Mouse (Mus musculus) embryo, embryonic 11.5 days (tissue): ENCODE measurements around the gene Gas2.
A peak's percentile ranks its signal among the peaks of the same experiment; 100 is the strongest.

Source experiments
- DNase-seq: peaks from one replicate; pipeline ENCODE4 v3.0.0-alpha.2; 2012; ENCODE audit warnings: low read depth, low spot score

Gene Gas2

DNA sequence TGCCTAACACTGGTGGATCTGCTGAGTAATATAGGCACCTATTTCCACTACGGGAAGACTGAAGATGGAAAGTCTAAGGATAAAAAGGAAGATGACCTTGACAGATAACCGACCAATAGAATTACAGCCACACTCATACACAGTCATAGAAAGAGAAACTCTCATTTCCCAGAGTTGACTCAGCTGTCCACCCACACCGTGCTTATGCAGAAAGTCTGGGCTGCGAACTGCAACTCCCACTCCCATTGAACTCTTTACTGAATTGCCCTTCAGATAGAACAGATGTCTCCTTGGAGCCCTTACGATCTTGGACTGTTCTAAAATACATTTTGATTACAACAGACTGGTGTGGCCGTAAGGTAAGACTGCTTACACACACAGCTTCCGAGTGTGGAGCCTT, 102.9 kb downstream of the Gas2 start:
- DNase-seq, result no peak

GRCm38 (mm10) chr7:51967581-51967980, 105.8 kb downstream of the Gas2 start:
- DNase-seq, result no peak

- no peak for DNase-seq
Measured at GRCm38 (mm10) chr7:51969379-51969778, 107.6 kb downstream of the Gas2 start.

GRCm38 (mm10) chr7:51972252-51972855, 110.5 kb downstream of the Gas2 start:
- peak; percentile 52 for DNase-seq

DNA sequence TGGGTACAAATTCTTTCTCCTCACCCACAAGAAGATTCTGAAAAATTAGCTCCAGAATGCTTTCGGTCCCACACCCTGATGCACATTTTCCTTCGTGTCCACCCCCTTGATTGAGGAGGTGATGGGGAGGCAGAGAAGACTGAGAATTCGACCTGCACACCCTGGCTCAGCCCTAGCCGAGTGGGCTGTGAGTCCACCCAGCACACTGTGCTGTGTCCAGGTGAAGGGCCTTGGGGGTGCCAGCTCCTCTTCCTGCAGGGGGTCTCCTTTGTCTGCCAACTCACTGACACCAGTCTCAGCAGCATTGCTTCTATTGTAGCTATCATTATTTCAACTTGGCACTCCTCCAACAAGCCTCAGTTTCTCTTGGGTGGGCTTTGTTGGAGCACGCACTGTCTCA, 111.3 kb downstream of the Gas2 start:
- DNase-seq, result no peak

GRCm38 (mm10) chr7:51973526-51973925, 111.7 kb downstream of the Gas2 start:
- no peak for DNase-seq

GRCm38 (mm10) chr7:51975181-51975580, 113.4 kb downstream of the Gas2 start:
- DNase-seq, result no peak

DNA sequence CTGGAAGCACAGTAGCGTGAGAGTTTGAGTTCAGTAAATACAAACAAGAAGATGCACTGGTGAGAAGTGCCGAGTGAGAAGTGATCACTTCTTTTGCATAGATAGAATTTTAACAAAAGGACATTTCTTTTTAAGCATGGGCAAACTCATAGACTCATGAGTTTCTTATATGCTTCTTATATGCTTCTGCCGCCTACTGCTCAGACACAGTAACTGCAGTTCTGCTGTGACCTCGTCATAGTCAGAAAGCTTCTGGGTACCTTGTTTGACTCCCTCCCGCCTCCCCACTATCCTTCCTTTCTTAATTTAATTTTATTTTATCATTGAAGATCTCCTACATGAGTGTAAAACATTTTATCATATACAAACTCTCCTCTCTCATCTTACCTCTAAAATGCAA, 117.5 kb downstream of the Gas2 start:
- DNase-seq, result no peak

- DNase-seq, result no peak
Measured at GRCm38 (mm10) chr7:51982303-51982702, 120.5 kb downstream of the Gas2 start.

GRCm38 (mm10) chr7:51985763-51986162, 123.9 kb downstream of the Gas2 start:
- no peak for DNase-seq

DNA sequence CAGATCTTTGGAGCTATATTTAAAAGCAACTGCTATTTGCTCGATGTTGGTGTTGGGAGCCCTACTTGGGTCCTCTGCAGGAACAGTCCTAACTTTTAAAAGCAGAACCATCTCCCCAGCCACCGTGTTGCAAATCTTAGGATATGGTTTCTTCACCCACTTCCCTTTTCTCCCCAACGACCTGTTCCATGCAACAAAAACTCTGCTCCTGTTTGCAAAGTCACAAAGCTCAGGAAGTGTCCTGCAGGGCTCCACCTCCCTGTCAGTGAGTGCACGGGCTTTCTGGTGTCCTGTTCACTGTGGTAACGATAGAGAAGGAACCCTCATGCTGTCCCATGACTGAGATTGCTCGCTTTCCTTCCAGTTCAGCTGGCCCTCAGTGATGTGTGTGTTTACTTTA, 125.1 kb downstream of the Gas2 start:
- no peak for DNase-seq

DNA sequence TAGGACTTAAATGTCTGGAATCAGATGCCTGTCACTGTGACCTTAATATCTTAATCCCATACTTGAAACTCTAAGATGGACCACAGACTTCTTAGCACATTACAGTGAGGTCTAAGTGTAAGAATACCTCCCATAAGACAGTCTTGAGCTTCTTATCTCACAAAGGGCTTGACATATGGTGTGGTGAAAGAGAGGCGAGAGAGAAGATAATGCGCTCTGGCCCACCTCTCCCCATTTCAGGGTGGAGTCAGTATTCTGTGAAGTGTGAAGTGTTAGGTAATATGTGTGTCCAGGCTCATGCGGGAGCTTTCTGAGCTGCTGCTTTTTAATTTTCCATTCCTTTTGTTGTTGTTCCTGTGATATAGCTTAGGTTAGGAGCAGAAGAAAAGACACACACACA, 129.2 kb downstream of the Gas2 start:
- DNase-seq, result no peak

DNA sequence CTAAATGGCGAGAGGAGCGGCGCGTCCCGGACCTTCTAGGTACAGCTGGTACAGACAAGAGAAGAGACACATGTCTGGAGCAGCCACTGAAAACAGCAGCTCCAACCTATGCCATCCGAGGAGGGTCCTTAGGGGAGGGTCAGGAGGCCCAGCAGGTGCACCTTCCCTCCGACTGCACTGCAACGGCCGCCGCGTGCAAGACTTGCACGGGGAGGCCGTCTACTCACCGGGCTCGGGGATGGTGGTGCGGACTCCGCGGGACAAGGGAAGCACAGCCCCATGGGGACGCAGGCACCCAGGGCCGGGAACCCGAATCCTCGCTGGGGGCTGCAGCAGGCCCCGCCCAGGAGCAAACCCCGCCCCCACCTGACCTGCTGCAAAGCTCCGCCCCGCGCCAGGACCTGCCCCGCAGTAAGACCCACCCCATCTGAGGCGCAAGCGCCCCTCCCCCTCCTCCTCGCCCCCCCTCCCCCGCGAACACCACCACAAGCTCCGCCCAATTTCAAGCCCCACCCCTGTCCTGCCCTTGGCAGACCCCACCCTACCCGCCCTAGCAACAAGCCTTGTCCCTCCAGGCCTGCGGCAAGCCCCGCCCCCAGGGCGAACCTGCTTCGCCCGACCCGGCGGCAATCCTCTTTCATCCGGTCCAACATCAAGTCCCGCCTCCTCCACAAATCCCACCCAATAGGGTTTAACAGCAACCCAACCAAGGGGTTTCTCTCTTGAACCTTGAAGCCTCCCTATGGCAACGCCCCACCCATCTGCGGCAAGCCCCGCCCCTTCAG, 143.9 kb downstream of the Gas2 start, which contains the start of gene Svip:
TSS of gene Svip (minus strand) at position 508 of the 785 bp plus-strand sequence.
- DNase-seq, result peak; percentile 80

DNA sequence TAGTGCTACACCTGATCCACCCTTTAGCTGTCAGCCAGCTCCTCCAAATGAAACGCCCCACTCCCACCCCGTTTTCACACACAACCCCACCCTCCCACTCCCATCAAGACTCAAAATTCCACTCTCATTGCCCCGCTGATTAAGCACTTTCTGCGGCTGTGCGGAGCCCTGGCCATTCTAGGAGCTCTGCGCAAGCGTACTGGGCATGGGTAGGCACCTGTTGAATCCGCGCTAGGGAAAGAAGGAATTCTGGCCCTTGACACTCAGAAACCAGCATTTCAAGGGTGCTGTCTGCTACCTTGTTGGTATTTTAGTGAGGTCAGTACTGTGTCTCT, 144.4 kb downstream of the Gas2 start:
- no peak for DNase-seq

- no peak for DNase-seq
Measured at GRCm38 (mm10) chr7:52007138-52007537, 145.3 kb downstream of the Gas2 start.

DNA sequence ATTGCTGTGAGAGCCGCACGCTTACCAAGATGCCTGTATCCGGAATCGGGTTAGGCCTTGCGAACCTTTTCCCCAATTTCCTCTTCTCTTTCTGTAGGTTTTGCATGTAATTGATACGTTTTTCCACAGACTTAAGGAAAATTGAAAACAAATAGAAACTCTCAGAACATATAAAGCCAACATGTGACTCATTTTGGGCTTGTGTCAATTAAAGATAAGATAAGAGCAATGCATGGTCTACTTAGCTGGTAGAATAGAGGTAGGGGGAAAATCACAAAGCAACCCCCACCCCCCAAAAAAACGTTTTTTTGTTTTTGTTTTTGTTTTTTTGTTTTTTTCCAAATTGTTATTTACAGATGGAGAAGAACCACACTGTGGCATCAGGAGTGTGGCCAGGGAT, 151.6 kb downstream of the Gas2 start:
- no peak for DNase-seq

DNA sequence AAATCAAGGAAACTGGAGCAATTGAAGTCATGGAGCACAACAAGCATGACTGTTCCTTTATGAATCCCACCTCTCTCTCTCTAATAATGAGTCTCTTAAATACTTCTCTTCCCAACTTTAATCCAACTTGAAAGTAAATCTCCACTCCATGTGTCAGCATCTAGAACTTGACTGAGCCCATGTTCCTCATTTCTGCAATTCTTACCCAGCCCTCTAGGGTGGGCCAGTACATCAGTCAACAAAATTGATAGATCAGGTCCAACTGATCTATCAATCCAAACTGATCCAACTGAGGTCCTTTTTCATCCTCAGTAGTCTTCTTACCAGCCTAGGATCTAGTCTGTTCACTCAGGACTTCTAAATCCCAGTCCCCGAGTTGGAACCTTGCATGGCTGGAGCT, 153.4 kb downstream of the Gas2 start:
- DNase-seq, result no peak

- no peak for DNase-seq
Measured at GRCm38 (mm10) chr7:52015628-52016027, 153.8 kb downstream of the Gas2 start, which contains the start of gene 1700015G11Rik. Gene 1700015G11Rik (minus strand): TSS chr7:52015728.

DNA sequence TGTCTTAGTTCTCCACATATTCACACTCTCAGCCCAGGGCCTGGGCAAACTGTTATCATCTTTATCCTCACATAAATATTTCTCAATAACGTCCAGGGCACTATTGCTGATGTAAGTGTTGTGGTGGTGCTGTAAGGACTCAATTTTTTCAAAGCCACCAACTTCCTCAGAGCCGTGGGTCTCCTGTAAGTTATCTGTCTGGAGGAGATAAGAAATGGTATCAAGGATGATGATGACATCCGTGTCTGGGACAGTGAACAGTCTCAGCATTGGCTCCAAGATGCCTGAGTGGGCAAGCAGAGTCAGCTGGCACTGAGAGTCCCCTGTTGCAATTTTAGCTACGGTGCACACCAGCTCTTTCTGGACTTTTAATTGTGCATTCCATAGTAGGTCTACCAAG, 160.2 kb downstream of the Gas2 start:
- DNase-seq, result no peak

DNA sequence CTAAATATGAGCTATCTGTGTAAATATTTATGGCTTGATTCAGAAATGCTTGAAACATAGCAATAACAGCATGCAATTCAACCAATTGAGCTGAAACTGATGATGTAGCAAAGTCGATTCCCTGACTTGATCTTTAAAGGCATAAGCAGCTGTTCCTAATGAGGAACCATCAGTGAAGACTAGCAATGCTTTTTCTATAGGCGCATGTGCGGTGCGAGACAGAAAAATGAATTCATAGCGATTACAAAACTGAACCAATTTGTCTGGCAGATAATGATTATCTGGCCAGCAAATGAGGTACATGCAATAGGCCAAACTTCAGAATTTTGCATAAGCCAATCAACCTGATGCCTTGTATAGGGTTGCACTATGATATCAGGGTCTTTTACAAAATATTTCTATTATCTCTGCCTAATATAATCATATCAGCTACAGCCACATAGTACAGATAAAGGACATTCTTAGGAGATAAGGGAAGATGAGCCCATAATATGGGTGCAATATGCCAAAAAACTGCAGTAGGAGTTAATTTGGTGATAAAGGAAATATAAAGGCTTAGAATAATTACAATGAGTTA, 162.3 kb downstream of the Gas2 start:
- DNase-seq, result no peak

GRCm38 (mm10) chr7:52037600-52038582, 176.1 kb downstream of the Gas2 start:
- peak; percentile 40 for DNase-seq
